Mouse (Mus musculus): ENCODE results near the gene Inf2.

- no peak for TF ChIP-seq EP300 (IDR thresholded peaks at IDR 0.05; ENCODE audit: insufficient read depth, low read depth, low read length)
- TF ChIP-seq CTCF (IDR thresholded peaks at IDR 0.05; ENCODE audit: low read depth, low read length): no peak
Observed at GRCm38 (mm10) chr12:112616668-112617067, 28.1 kb downstream of the Inf2 start.
